Mouse (Mus musculus) kidney, embryonic 14.5 days (tissue): ENCODE measurements around the gene Zranb3. TPM values are rescaled to one million over a fixed set of nuclear protein-coding genes. Genes with fewer than 3 reads are reported as not detected.
A peak's percentile ranks its signal among the peaks of the same experiment; 100 is the strongest.

Experiments
- ATAC-seq: fragments of 200-750 bp; cut with Nextera tagmentation; 2 replicates; pipeline ENCODE4 v1.8.0; 2017; ENCODE audit warnings: moderate number of reproducible peaks, mild to moderate bottlenecking, moderate TSS enrichment, moderate library complexity; ENCODE audit not compliant: low FRiP score, low TSS enrichment
- H3K27ac ChIP-seq: fragments of 300-500 bp; sonication (generic); 2 replicates; pipeline ENCODE4 v1.5.1; 2014; ENCODE audit warnings: low read depth, mild to moderate bottlenecking, low read length, moderate library complexity, mixed read lengths
- H3K27me3 ChIP-seq: fragments of 300-500 bp; sonication (generic); 2 replicates; pipeline ENCODE4 v1.6.1; 2014; ENCODE audit warnings: mild to moderate bottlenecking, low read length; ENCODE audit not compliant: control insufficient read depth, insufficient read depth
- H3K36me3 ChIP-seq: fragments of 300-500 bp; sonication (generic); 2 replicates; pipeline ENCODE4 v1.6.1; 2014; ENCODE audit warnings: low read length, mixed read lengths; ENCODE audit not compliant: control insufficient read depth, insufficient read depth
- H3K4me1 ChIP-seq: fragments of 300-500 bp; sonication (generic); 2 replicates; pipeline ENCODE4 v1.6.1; 2014; ENCODE audit warnings: low read length, mixed read lengths; ENCODE audit not compliant: control insufficient read depth, insufficient read depth
- H3K4me2 ChIP-seq: fragments of 300-500 bp; sonication (generic); replicated peaks from 2 replicates; pipeline ENCODE4 v1.6.1; 2014; ENCODE audit warnings: low read depth, mild to moderate bottlenecking, low read length
- H3K4me3 ChIP-seq: fragments of 300-500 bp; sonication (generic); 2 replicates; pipeline ENCODE4 v1.5.1; 2014; ENCODE audit warnings: mild to moderate bottlenecking, low read length
- H3K9ac ChIP-seq: fragments of 300-500 bp; sonication (generic); 2 replicates; pipeline ENCODE4 v1.6.1; 2014; ENCODE audit warnings: low read depth, mild to moderate bottlenecking, low read length, moderate library complexity
- H3K9me3 ChIP-seq: fragments of 300-500 bp; sonication (generic); 2 replicates; pipeline ENCODE4 v1.6.1; 2016; ENCODE audit warnings: low read length; ENCODE audit not compliant: control insufficient read depth
- WGBS: fragments of 180-500 bp; shearing (Covaris S2); extraction: QIAGEN DNeasy Blood & Tissue Kit; methylation state at CpG from one replicate; pipeline ENCODE4 v1.1.7; 2014; 5-methylcytosine and 5-hydroxymethylcytosine counted together
- polyA plus RNA-seq: library from polyadenylated mRNA; unstranded; fragments of >200 nt; fragmentation: Nextera tagmentation; extraction: Ambion mirVana; gene quantifications from 2 replicates; pipeline ENCODE4 v1.2.1, GENCODE M21; 2014

Gene Zranb3
- polyA plus RNA-seq, 1 experiment from 2014 or later, result 14.4 TPM

DNA sequence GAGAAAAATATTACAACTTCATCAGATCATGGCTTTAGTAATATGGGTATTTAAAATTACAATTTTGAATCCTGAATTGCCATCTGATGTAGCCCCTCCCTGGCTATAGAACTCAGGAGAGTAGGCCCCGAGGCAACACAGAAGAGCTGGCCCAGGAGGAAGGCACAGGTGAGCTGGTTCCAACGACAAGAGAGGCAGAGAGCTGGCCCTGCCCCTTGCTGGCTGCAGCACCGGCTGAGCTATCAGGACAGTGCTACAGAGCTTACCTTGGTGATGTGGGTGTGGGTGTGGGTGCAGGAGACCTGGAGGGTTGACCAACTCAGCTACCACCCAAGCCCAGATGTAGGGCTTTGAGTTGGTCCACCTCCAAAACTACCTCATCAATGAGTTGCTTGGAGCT lies 114.6 kb downstream of the Zranb3 start:
- WGBS, result 84% methylated on average over 3 of the region's 3 CpGs
- H3K27ac ChIP-seq, result no peak overlapping the region
- H3K9me3 ChIP-seq, result no peaks in the 10 kb centered on the region
- H3K4me1 ChIP-seq, result 0 out of 2 replicates have a peak, but pooled peaks cover 3% of the 10 kb centered on the region
- H3K9ac ChIP-seq, result no peak overlapping the region
- no peaks in the 10 kb centered on the region for H3K27me3 ChIP-seq
- ATAC-seq, result no peak
- no peak overlapping the region for H3K4me3 ChIP-seq
- no peak overlapping the region for H3K4me2 ChIP-seq
- no peaks in the 10 kb centered on the region; the same call in 1 of the 2 replicates for H3K36me3 ChIP-seq

DNA sequence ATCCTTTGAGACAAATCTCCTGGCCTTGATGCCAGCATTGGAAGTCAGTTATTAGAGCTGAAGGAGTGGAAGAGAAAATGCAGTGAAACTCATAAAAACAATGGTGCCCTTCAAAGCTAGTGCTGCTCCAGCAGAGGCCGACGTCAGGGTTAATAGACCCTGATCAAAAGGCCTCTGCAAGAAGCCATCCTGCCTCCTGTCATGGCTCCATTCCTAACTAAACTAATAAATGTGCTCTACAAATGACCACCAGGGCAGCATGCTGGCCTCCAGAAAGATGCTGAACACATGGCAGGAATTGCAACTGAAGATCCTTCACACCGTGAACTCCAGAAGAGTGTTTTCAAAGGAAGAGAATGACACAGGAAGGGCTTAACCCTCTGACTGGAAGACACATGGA lies 117.5 kb downstream of the Zranb3 start:
- Histone ChIP-seq H3K36me3 (no peaks in the 10 kb centered on the region; the same call in 1 of the 2 replicates), H3K9ac (no peak overlapping the region), H3K27ac (no peak overlapping the region), H3K9me3 (no peaks in the 10 kb centered on the region), H3K4me1 (peaks cover 8% of the 10 kb centered on the region; the same call in 1 of the 2 replicates), H3K27me3 (no peaks in the 10 kb centered on the region), H3K4me3 (no peak overlapping the region), H3K4me2 (no peak overlapping the region)
- WGBS, result 5% methylated on average over 3 of the region's 3 CpGs
- ATAC-seq, result peak; percentile 26; the same call in 1 of the 2 replicates

DNA sequence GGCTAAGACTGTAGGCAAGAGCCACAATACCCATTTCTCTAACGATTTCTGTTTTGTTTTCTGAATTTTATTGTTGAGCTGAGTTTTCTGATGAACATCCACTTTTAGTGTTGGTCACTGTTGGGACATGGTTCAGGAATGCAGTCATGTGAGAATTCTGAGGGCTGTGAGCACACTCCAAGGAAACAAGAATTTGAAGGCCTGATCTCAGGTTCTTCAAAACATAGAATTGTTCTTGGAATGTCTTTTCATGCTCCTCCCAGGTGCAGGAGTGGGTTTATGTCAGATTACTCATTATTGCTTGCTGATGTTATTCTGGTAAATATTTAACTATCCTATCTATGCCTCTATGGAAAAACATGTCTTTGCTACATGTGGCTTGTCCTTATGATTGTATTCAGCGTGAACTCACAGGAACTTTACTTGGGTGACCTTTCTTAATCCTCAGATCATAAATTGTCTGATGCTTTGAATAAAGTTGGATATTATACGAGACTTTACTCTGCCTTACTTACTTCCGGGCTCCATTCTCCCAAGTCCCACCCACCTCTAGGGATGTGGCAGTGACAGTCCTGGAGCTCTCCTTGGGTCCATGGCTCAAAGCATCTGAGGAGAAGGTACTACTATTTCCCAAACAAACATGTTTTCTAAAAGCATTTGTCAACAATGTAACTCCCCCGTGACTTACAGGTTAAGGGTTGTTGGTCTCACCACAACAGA lies 119.4 kb downstream of the Zranb3 start:
- Histone ChIP-seq H3K27ac (no peak overlapping the region), H3K36me3 (no peaks in the 10 kb centered on the region), H3K27me3 (no peaks in the 10 kb centered on the region), H3K9ac (no peak overlapping the region), H3K4me2 (no peak overlapping the region), H3K4me3 (no peak overlapping the region), H3K4me1 (peaks cover 8% of the 10 kb centered on the region; the same call in 1 of the 2 replicates), H3K9me3 (no peaks in the 10 kb centered on the region)
- 82% methylated on average over 5 of the region's 5 CpGs for WGBS
- ATAC-seq, result no peak

DNA sequence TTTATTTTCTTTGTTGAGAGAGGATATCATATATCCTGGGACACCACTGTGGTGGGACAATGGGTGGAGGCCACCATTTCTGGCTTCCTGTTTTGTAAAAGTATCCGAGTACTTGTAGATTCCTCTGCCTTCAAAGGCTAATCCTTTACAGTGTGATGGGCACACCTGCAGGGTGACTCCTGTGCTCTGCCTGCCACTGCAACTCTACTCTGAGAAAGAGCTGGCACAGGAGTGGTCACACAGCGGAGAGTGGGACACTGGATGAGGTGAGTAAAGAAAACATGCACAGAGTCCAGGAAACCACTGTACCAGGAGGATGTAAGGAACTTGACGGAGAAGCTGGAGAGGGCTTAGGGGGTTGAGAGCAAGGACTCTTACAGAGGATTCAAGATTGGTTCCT lies 120.6 kb downstream of the Zranb3 start:
- Histone ChIP-seq H3K4me2 (no peak overlapping the region), H3K36me3 (no peaks in the 10 kb centered on the region), H3K9me3 (no peaks in the 10 kb centered on the region), H3K4me3 (no peak overlapping the region), H3K27me3 (no peaks in the 10 kb centered on the region), H3K4me1 (peaks cover 8% of the 10 kb centered on the region; the same call in 1 of the 2 replicates), H3K9ac (no peak overlapping the region), H3K27ac (no peak overlapping the region)
- no peak for ATAC-seq
- WGBS, result 70% methylated on average over 3 of the region's 3 CpGs

DNA sequence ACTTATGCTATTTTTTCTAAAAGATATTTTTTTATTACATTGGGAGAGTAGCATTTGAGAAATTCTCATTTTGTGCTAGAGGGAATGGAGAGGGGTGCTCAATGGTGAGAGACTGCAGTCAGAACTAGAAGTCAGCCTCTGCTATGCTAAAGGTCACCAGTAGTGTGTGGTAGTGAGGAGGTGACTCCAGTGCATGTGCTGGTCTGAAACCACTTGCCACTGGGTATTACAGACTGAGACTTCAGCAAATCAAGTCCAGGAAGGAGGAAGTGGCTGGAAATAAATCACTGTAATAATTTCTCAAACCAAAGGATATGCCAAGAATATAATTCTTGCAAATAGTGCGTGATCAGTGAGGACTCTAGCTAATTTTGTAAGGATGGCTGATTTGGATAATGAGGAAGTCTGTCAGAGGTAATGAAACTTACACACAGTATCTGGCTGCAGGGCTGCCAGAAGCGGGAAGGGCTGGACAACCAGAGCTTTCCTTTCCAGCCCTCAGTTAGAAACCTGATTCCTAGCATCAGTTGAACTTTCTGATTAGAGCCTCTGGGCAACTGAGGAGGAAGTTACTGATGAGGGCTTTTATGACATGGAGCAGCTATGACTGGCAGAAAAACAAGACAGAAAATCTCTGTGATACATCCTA lies 121.8 kb downstream of the Zranb3 start:
- H3K36me3 ChIP-seq, result no peaks in the 10 kb centered on the region
- H3K27me3 ChIP-seq, result no peaks in the 10 kb centered on the region
- ATAC-seq, result peak; percentile 30; the same call in 1 of the 2 replicates
- no peaks in the 10 kb centered on the region for H3K9me3 ChIP-seq
- no peak overlapping the region for H3K4me2 ChIP-seq
- H3K27ac ChIP-seq, result no peak overlapping the region
- no peak overlapping the region for H3K4me3 ChIP-seq
- 21% methylated on average over 2 of the region's 2 CpGs for WGBS
- no peak overlapping the region for H3K9ac ChIP-seq
- H3K4me1 ChIP-seq, result peaks cover 8% of the 10 kb centered on the region; the same call in 1 of the 2 replicates

DNA sequence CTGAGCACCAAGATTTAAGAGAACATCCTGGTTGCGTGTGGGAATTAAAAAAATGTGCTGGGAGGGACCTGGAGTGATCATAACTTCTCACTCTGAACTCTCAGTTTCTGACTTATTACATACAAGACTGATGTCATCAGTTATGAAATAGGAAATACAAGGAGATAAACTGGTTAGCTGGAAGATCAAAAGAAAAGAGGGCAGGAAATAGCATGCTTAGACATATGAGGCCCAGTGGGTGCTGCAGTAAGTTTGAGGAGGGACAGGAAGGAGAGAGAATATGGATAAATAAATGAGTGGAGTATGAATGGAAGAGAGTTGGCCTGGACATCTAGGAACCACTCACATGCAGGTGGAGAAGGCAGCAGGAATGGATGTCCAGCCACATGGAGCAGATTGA lies 124.7 kb downstream of the Zranb3 start:
- H3K4me2 ChIP-seq, result no peak overlapping the region
- no peaks in the 10 kb centered on the region for H3K27me3 ChIP-seq
- H3K27ac ChIP-seq, result no peak overlapping the region
- no peak overlapping the region for H3K4me3 ChIP-seq
- ATAC-seq, result no peak
- H3K9ac ChIP-seq, result no peak overlapping the region
- no peaks in the 10 kb centered on the region for H3K36me3 ChIP-seq
- 78% methylated on average over 1 of the region's 1 CpGs for WGBS
- H3K4me1 ChIP-seq, result peaks cover 5% of the 10 kb centered on the region; the same call in 1 of the 2 replicates
- no peaks in the 10 kb centered on the region for H3K9me3 ChIP-seq

DNA sequence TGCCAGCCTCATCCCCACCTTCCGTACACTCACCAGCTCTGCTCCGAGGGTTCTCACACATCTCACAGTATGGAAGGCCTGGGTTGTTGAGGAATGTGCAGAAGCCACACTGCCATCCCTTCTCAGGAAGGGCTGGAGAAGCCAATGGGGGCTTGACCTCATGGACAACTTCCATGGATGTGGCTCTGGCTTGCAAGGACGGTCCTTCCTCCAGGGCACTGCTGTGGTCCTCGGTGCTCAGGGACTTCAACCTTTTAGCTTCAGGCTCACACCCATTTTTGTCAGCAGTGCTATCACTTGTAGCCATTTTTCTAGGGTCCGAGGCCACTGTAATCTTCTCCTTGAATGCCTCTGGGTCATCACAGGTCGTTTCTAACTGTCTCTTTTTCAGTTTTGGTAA lies 126.7 kb downstream of the Zranb3 start:
- ATAC-seq, result no peak
- Histone ChIP-seq H3K9me3 (no peaks in the 10 kb centered on the region), H3K4me1 (no peaks in the 10 kb centered on the region), H3K9ac (no peak overlapping the region), H3K27ac (no peak overlapping the region), H3K27me3 (no peaks in the 10 kb centered on the region), H3K4me3 (no peak overlapping the region), H3K36me3 (no peaks in the 10 kb centered on the region), H3K4me2 (no peak overlapping the region)
- 88% methylated on average over 6 of the region's 6 CpGs for WGBS

DNA sequence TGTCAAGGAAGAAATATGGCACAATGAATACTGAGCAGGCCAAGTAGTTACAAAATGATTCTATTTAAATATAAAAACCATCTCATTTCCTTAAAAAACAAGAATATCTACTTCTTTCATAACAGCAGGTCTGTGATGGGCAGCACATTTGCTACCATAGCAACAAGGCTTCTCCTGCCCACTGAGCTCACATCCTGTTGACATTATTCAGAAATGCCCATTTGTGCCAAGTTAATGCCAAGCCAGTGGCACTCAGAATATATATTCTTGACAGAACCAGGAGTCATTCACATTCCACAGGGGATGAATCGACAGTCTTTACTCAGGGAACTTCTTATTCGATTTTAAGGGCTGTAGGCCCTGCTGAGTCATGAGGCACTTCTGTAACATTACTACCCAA lies 127.2 kb downstream of the Zranb3 start:
- no peaks in the 10 kb centered on the region for H3K4me1 ChIP-seq
- H3K27me3 ChIP-seq, result no peaks in the 10 kb centered on the region
- H3K9me3 ChIP-seq, result no peaks in the 10 kb centered on the region
- H3K9ac ChIP-seq, result no peak overlapping the region
- no peaks in the 10 kb centered on the region; the same call in 1 of the 2 replicates for H3K36me3 ChIP-seq
- no peak overlapping the region for H3K27ac ChIP-seq
- no peak for ATAC-seq
- WGBS, result 72% methylated on average over 2 of the region's 2 CpGs
- no peak overlapping the region for H3K4me2 ChIP-seq
- no peak overlapping the region for H3K4me3 ChIP-seq

DNA sequence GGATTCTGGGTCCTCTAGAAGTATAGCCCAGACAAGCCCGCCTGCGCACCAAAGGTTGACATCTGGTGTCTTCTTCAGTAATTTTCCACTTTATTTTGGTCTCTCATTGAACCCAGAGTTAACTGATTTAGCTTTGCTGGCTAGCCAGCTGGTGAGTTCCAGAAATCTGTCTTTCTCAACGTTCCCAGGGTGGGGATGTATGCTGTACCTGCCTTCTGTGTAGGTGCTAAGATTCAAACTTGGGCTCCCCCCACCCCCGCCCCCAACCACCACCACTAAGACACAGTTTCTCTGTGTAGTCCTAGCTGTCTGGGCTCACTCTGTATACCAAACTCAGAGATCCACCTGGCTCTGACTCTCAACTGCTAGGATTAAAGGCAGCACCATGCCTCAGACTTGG lies 128.8 kb downstream of the Zranb3 start:
- ATAC-seq, result no peak

More for the DNA sequence above, 128.8 kb downstream of the Zranb3 start:
- no peak overlapping the region for H3K9ac ChIP-seq
- no peaks in the 10 kb centered on the region; the same call in 1 of the 2 replicates for H3K36me3 ChIP-seq
- no peak overlapping the region for H3K4me2 ChIP-seq
- no peaks in the 10 kb centered on the region for H3K27me3 ChIP-seq
- no peaks in the 10 kb centered on the region for H3K9me3 ChIP-seq
- 98% methylated on average over 4 of the region's 4 CpGs for WGBS
- H3K4me3 ChIP-seq, result no peak overlapping the region
- no peaks in the 10 kb centered on the region for H3K4me1 ChIP-seq
- no peak overlapping the region for H3K27ac ChIP-seq
